Mouse (Mus musculus): Measurements from ENCODE around the gene Usf1. TPM values are rescaled to one million over a fixed set of nuclear protein-coding genes. Genes with fewer than 3 reads are reported as not detected.
A peak's percentile ranks its signal among the peaks of the same experiment; 100 is the strongest.

Usf1 gene
- total and polyA plus RNA-seq, 3 experiments = 50.9 to 85.0 (median 68.8) TPM

DNA sequence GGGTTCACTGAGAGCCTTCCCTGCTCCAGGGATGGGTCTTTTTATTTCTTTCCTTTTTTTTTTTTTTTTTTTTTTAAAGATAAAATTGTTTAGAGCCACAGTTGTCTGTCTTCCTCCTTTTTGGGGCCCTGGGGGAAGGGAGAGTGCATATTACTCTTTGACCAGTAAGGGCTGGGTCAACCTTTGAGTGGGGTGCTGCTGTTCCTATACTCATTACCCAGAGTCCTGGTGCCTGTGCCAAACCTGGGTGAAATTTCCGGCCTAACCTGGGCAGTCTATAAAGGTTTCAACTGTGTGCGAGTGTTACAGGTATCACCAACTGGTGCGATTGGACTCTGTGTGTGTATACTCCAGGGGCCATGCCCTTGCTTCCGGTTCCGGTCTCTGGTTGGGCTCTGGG, 7.5 kb downstream of the Usf1 start, which contains the start of gene Tstd1:
Tstd1 (plus strand) TSS at position 213 of the 400 bp plus-strand sequence.
- no peak for DNase-seq

DNA sequence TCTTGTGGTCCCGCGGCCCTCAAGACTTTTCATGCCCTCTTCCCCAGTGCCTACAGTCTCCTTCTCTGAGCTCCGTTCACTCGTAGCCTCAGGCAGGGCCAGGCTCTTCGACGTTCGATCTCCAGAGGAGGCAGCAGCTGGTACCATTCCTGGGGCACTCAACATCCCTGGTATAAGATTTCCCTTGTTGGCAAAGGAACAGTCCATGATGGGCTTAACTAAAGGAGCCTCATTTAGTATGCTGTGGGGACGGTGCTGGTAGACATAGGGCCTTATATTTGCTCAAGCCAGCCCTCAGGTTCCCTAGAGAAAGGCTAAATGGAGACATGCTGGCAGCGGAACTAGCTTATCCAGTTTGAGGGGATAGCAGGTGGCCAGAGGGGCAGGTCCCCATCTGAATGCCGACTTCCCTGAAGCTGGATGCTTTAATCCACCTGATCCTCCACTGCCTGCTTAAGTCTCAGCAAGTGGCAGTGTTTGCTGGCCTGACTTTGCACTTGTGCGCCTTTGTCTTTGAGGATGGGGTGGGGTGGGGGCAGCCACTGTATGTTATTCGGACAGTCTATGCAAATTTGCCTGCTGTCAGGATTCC, 8.3 kb downstream of the Usf1 start:
- DNase-seq = no peak

DNA sequence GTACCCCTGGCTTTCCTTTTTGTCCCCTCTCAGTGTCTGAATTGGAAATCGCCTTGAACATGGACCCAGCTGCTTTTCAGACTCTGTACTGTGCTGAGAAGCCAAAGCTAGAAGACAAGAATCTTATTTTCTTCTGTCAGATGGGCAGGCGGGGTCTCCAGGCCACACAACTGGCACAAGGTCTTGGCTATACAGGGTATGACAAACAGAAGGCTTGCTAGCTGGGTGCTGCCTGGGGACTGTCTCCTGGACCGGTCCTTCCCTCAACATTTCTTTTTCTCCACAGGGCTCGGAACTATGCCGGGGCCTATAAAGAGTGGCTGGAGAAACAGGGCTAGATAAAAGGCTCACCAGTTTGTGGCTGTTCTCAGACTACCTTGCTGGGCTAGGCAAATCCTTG, 8.8 kb downstream of the Usf1 start:
- DNase-seq = no peak

DNA sequence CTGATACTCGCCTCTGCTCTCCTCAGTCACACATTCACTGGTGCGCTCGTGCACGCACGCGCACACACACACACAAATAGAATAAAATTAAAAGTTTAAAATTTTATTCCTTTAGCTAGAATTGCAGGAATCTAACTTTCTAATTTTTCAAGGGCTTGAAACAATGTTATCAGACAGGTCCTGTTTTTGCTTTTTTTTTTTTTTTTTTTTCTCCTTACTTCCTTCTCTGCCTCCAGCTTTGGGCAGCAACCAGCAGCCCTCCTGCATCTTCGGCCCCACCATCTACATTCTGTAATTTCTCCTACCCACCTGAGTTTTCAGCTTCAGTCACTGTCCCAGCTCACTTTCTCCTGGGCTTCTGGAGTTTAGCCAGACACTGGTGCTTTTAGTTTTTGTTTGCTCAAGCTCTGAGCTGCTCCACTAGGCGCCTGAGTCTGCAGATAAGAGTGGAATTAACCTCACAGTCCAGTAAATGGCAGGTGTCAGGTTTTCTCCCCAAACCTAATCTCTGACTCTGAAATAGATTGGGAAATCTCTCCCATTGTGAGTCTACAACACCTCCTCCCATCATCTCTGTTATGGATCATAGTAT, 11.5 kb downstream of the Usf1 start:
- no peak for DNase-seq

GRCm38 (mm10) chr1:171424638-171425037, 13.5 kb downstream of the Usf1 start:
- no peak for DNase-seq

- DNase-seq = peak; percentile 87
These were observed 14.0 kb downstream of the Usf1 start for GRCm38 (mm10) chr1:171425126-171425525.

GRCm38 (mm10) chr1:171432158-171432557, 21.0 kb downstream of the Usf1 start:
- DNase-seq = no peak

GRCm38 (mm10) chr1:171435288-171435814, 24.2 kb downstream of the Usf1 start:
- no peak for DNase-seq

- DNase-seq = no peak
These were observed 24.9 kb downstream of the Usf1 start for GRCm38 (mm10) chr1:171435974-171436373.

DNA sequence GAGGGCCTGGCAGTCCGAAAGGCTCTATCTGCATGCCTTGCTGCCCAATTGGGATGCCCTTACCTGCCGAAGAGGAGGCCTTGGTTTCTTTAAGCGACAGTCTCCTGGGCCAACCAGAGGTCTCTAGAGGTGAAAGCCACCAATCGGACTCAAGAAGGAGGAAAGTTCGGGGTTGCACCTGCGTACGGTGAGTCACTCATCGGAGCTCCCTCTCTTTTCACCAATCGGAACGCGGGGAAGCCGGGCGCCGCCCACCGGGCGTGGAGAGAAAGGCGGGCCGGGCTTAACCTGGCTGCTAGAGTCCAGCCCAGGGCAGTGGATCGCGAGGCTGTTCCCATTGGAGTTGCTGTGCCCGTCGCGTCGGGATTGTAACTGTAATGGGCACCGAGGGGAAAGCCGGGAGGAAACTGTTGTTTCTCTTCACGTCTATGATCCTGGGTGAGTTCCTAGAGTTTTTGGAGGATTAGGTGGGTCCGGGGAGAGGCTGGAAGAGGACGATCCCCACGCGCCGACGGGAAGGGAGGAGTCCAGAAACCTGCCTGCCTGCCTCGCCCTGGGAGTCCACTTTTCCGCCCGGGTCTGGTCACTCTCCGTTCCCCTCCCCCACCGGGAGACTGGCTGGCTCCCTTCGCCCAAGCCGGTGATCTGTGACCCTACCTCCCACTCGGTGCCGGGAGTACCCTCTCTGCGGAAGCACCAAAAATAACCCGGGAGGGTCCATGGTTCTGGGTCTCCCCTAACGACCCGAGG, 26.3 kb downstream of the Usf1 start, which contains the start of gene F11r:
F11r (plus strand) TSS at position 272 of the 750 bp plus-strand sequence.
- peak; percentile 94 for DNase-seq

DNA sequence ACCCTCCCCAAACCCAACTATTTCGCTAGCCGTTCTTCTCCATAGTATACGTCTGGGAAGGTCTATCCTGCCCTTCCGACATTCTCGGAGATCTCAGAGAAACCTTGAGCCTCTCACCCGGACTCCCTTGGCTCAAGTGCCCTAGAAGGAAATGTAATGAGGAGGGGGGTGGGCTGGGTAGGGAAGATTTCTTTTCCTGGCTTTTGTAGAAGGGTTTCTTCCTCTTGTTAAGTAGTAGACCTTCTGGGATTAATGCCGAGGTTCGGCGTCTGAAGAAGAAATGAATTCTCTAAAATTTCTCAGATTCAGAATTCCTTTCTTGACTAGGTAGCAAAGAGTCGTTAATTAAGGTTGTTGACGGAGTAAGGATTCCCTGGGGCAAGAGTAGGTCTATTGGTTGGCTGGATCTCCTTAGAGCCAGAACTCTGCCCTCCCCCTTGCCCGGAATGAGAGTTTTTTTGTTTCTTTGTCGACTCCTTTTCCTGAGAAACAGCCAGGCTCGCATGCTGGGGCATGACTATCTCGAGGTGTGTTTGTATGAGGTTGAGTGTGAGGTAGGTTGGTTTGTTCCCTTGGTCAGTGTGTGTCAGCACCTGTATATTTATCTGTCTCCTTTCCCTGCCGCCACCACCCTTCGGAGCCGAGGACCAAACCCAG, 27.0 kb downstream of the Usf1 start:
- peak; percentile 30 for DNase-seq

- no peak for DNase-seq
These were observed 28.0 kb downstream of the Usf1 start for GRCm38 (mm10) chr1:171439072-171439471.

- DNase-seq = peak; percentile 84
These were observed 29.1 kb downstream of the Usf1 start for GRCm38 (mm10) chr1:171440025-171440725.

GRCm38 (mm10) chr1:171441466-171442412, 30.6 kb downstream of the Usf1 start:
- peak; percentile 38 for DNase-seq

- DNase-seq = no peak
These were observed 31.3 kb downstream of the Usf1 start for GRCm38 (mm10) chr1:171442413-171442760.

DNA sequence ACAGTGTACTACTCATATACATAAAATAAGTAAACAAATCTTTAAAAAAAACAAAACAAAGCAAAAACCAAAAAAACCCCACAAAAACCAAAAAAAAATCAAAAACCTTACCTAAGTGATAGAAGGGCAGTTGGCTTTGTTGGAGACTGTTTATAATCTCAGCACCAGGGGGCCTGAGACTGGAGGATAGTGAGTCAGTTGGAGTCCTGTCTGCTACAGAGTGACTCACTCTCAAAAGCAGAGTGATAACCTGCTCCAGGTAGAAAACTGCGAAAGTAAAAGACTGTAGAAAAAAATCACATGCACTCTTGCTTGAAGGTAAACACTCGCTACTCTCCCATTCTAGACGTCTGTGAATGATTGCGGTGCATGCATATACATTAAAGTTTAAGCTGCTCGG, 33.9 kb downstream of the Usf1 start:
- no peak for DNase-seq

DNA sequence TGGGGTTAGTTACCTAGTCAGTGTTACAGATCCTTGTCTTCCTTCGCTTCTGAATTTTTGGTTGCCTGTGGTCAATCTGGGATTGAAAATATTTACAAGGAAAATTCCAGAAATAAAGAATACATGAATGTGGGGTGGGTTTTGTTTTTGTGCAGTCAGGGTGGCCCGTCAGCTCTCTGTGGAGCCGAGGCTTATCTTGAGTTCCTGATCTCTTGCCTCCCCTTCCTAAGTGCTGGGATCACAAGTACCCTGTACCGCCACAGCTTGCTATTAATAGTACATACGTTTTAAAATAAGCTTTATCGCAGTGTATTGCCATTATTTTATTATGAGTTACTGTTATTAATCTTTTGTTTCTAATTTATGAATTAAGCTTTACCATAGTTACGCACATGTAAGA, 35.7 kb downstream of the Usf1 start:
- no peak for DNase-seq

DNA sequence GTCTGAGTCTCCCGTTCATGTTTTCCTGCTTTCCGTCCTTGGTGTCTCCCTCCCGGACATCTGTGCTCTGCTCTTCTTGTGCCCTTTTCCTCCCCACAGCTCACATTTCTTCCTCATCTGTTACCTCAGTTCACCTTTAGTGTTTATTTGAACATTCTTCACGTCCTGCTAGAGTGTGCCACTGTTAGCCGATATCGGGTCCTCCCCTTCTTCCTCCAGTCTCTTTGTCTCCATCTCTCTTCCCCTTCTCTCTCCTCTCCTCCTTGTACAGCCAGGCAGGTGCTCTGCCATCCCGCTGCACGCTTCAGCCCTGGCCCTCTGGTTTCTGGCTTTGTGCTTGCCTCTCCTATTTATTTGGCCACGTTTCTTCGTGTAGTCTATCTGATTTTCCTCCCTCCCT, 36.6 kb downstream of the Usf1 start:
- DNase-seq = no peak

GRCm38 (mm10) chr1:171450062-171450461, 38.9 kb downstream of the Usf1 start:
- DNase-seq = no peak

DNA sequence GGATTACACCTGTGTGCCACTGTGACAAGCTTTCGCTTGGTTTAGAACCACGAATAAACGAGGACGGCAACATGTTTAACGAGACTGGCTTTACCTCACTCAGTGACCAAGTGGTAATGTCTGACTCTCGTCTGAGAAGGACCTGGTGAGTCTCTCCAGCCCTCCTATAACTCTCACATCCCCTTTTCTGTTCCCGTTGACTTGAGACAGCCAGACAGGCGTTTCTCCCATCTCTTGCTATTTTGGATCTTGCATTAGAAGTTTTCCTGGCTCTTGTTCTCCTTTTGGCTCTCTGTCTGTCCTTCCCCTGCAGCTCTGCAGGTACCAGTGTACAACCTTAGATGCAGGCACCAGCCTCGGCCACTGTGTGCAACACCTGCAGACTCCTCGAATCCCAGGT, 39.9 kb downstream of the Usf1 start:
- no peak for DNase-seq

- DNase-seq = no peak
These were observed 41.4 kb downstream of the Usf1 start for GRCm38 (mm10) chr1:171452522-171452921.

Data from adrenal gland, adult 2 months (tissue).